Mouse (Mus musculus) C2C12 (cell line): ENCODE data around the gene Plin3. TPM values are rescaled to one million over a fixed set of nuclear protein-coding genes. Genes with fewer than 3 reads are reported as not detected.

Source experiments
- H3K27me3 ChIP-seq: one replicate; pipeline ENCODE4 v1.6.1; 2011; ENCODE audit not compliant: control insufficient read depth, insufficient read depth, insufficient read length
- H3K36me3 ChIP-seq: one replicate; pipeline ENCODE4 v1.6.1; 2011; ENCODE audit not compliant: control insufficient read depth, insufficient read depth
- H3K4me3 ChIP-seq: one replicate; pipeline ENCODE4 v1.5.1; 2011; ENCODE audit warnings: mild to moderate bottlenecking, control low read depth; ENCODE audit not compliant: poor library complexity, insufficient read depth, severe bottlenecking
- H3K79me2 ChIP-seq: one replicate; pipeline ENCODE4 v1.6.1; 2011; ENCODE audit not compliant: control insufficient read depth, insufficient read depth
- H3K79me3 ChIP-seq: one replicate; pipeline ENCODE4 v1.6.1; 2011; ENCODE audit warnings: low read depth, control low read depth
- H3ac ChIP-seq: one replicate; pipeline ENCODE3; 2011; ENCODE audit warnings: low read depth; ENCODE audit not compliant: control insufficient read depth, insufficient read length
- CEBPB ChIP-seq: IDR thresholded peaks from one replicate; pipeline ENCODE4 v1.6.1; 2011; ENCODE audit warnings: low read depth, mild to moderate bottlenecking, control low read depth, moderate library complexity
- CTCF ChIP-seq: IDR thresholded peaks from one replicate; pipeline ENCODE4 v1.5.1; 2011; ENCODE audit not compliant: control insufficient read depth, insufficient read depth, insufficient read length
- FOSL1 ChIP-seq: IDR thresholded peaks from one replicate; pipeline ENCODE4 v1.8.0; 2011; ENCODE audit warnings: mild to moderate bottlenecking, low read length; ENCODE audit not compliant: poor library complexity, insufficient read depth, severe bottlenecking
- MAX ChIP-seq: IDR thresholded peaks from one replicate; pipeline ENCODE4 v1.6.1; 2011; ENCODE audit warnings: mild to moderate bottlenecking, control low read depth
- MYOD1 ChIP-seq: IDR thresholded peaks from one replicate; pipeline ENCODE4 v1.6.1; 2011; ENCODE audit warnings: low read depth; ENCODE audit not compliant: control insufficient read depth, insufficient read length
- MYOG ChIP-seq: IDR thresholded peaks from one replicate; pipeline ENCODE4 v1.6.1; 2011; ENCODE audit not compliant: control insufficient read depth, insufficient read length; ENCODE audit errors: extremely low read depth
- USF1 ChIP-seq: IDR thresholded peaks from one replicate; pipeline ENCODE4 v1.6.1; 2011; ENCODE audit warnings: low read depth, mild to moderate bottlenecking, control low read depth, moderate library complexity
- polyA plus RNA-seq: library from polyadenylated mRNA; unstranded; fragments of >200 nt; fragmentation: generic; extraction: Trizol; gene quantifications from one replicate; pipeline ENCODE4 v1.2.1, GENCODE M21; 2012; ENCODE audit warnings: missing spikeins

Gene Plin3
- polyA plus RNA-seq, 1 experiment, result 27.5 TPM

DNA sequence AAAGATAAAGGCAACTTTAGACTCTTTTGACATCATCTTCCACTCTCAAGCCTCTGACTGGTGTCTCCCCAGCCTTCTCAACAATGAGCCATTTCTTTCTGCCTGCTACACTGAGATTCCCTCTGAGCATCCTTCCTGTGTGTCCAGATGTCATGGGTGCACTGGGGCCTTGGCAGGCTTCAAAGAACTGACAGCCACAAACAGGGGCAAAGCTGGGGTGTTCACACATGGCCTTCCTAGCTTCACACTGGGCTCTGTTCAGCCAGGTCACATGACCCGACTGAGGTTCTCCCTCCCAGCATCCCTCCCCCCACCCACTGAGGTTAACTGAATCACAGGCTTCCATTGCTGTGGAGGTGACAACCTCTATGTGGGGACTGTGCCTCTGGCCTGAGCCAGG is 3.5 kb upstream of the Plin3 start:
- H3K4me3 ChIP-seq, result no peak overlapping the region
- no peaks in the 10 kb centered on the region for H3K79me3 ChIP-seq
- TF ChIP-seq USF1, result peak; percentile 22
- TF ChIP-seq CTCF, result no peak
- no peak overlapping the region for H3ac ChIP-seq
- H3K27me3 ChIP-seq, result no peaks in the 10 kb centered on the region
- H3K79me2 ChIP-seq, result no peaks in the 10 kb centered on the region
- no peaks in the 10 kb centered on the region for H3K36me3 ChIP-seq

DNA sequence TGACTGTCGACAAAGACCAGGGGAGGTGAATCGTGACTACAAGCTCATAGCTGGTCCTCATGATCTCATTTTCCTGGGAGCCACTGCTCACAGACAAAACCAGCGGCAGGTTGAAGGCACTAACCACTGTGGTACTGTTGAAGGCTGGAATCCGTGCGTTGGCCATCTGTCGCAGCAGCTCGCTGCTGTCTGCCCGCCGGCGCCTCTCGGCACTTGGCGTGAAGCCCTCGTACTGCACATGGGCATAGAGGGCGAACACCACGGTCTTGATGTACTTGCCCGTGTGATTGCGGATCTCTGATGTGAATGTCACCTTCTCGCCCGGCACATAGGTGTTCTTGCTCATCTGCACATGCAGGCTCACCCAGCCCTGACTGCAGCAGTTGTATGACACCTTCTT is 1.6 kb upstream of the Plin3 start:
- Histone ChIP-seq H3K79me2 (no peaks in the 10 kb centered on the region), H3K4me3 (no peak overlapping the region), H3K79me3 (no peaks in the 10 kb centered on the region), H3K36me3 (no peaks in the 10 kb centered on the region), H3ac (no peak overlapping the region), H3K27me3 (no peaks in the 10 kb centered on the region)
- TF ChIP-seq MAX (no peak), MYOG (no peak), MYOD1 (no peak), CTCF (no peak), CEBPB (no peak), FOSL1 (no peak), USF1 (no peak)

DNA sequence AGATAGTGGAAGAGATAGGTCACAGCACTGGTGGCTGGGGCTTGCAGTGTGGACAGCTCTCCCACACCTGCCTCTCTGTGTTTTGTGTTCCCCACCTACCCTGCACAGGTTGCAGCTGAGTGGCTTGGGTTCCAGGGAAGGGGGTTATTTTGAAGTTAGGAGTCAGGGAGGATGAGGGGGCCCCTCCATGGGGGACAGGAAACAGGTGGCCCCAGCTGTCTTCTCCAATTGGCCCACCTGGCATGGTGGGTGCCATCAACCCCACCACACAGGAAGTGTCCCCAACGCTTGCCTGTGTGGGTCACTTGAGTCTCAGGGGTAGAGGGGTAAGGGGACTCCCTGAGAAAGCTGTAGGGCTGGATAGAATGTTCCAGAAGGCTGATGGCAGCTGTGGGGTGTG is 618 bp upstream of the Plin3 start:
- Histone ChIP-seq H3K79me3 (no peaks in the 10 kb centered on the region), H3K4me3 (no peak overlapping the region), H3K79me2 (peaks cover 8% of the 10 kb centered on the region), H3ac (no peak overlapping the region), H3K36me3 (no peaks in the 10 kb centered on the region), H3K27me3 (no peaks in the 10 kb centered on the region)
- TF ChIP-seq MAX, result no peak
- TF ChIP-seq USF1, result no peak

DNA sequence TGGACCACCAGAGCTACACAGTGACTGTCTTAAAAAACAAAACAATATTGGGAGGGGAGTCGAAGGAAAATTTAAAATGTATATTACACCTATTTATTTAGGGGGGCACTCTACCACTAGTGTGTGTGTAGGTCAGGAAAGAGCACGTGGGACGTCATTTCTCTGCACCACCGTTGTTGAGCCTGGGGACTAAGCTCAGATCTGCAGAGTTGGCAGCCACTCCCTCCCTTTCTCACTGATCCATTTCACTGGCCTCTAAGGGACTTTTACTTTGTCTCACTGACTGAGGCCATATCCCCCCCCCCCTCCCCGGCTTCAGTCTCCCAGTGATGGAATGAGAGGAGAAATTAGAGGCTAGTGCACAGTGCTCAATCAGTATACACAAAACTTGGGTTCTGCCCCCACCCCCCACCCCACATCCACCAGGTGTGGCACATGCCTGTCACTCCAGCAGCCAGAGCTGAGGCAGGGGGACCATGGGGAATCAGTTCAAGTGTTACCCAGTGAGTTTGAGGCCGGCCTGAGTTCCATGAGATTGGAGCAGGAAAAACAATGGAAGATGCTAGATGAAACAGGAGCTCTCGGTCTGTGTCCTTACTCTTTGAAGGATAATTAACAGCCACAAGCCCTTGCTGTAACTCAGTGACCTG is 722 bp downstream of the Plin3 start:
- no peaks in the 10 kb centered on the region for H3K79me3 ChIP-seq
- TF ChIP-seq USF1 (no peak), MYOD1 (no peak), MAX (no peak), FOSL1 (no peak), MYOG (no peak), CEBPB (no peak), CTCF (no peak)
- H3K4me3 ChIP-seq, result no peak overlapping the region
- no peaks in the 10 kb centered on the region for H3K36me3 ChIP-seq
- peaks cover 16% of the 10 kb centered on the region for H3K79me2 ChIP-seq
- H3ac ChIP-seq, result no peak overlapping the region
- H3K27me3 ChIP-seq, result no peaks in the 10 kb centered on the region

DNA sequence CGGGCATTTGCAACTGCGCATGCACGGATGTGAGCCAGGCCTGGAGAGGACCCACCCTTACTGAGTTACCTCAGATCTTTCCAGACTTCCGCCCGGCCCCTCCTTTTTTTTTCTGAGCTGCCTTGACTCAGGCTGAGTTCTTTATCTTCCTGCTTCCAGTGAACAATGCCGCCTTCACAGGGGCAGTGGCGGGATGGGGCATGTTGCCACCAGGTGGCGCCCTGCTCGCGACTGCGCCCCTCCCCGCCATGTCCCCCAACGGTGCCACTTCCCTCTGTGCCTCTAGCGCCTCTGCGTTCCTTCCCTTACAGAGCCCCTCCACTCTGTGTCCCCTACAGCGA is 1.5 kb downstream of the Plin3 start:
- no peaks in the 10 kb centered on the region for H3K79me3 ChIP-seq
- H3K4me3 ChIP-seq, result no peak overlapping the region
- no peaks in the 10 kb centered on the region for H3K36me3 ChIP-seq
- peak overlapping the region; percentile 1 for H3ac ChIP-seq
- H3K27me3 ChIP-seq, result no peaks in the 10 kb centered on the region
- TF ChIP-seq MYOD1, result no peak
- TF ChIP-seq CTCF, result peak; percentile 99
- no peak for TF ChIP-seq FOSL1
- no peak for TF ChIP-seq CEBPB
- TF ChIP-seq USF1, result no peak
- peak; percentile 60 for TF ChIP-seq MAX
- no peak for TF ChIP-seq MYOG
- H3K79me2 ChIP-seq, result peaks cover 16% of the 10 kb centered on the region

DNA sequence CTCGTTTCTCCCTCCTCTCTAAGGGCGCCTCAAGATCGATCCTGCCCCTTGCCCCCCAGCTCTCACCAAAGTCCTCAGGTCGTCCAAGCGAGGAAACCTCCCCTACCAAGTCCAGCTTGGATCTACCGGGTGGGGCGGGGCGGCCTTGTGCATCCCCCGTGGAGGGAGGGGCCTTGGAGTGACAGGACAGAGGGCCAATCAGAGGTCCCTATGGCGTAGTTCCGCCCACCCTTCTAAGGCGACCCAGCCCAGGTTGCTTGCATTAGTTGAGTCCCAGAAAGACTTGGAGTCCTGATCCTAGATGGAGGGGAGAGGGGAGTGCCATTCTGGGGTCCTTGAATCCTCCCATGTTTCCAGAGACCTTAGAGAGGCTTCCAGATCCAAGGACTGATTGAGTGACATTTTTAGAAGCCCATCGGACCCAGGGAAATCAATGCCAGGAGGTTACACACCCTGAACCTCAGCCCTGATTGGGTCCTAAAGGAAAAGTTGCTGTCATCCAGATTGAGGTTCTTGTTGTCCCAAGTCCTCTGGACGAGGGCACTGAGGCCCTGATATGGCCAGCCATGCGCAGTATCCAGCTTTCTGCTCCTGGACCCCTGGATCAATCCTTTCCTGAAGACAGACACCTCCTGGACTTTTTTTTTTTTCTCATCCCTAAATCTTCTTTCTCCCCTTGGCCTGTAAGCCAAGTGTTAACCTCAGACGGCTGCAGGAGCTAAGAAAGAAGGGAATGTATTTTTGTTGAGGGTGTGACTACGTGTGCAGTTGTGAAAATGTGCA is 2.1 kb downstream of the Plin3 start:
- H3K36me3 ChIP-seq, result peaks cover 4% of the 10 kb centered on the region
- H3K79me2 ChIP-seq, result peaks cover 16% of the 10 kb centered on the region
- peak overlapping the region; percentile 53 for H3K4me3 ChIP-seq
- no peak for TF ChIP-seq USF1
- no peak for TF ChIP-seq CTCF
- no peak for TF ChIP-seq MYOG
- no peak for TF ChIP-seq FOSL1
- TF ChIP-seq MYOD1, result no peak
- no peak for TF ChIP-seq CEBPB
- TF ChIP-seq MAX, result no peak
- H3ac ChIP-seq, result peak overlapping the region; percentile 60
- H3K27me3 ChIP-seq, result no peaks in the 10 kb centered on the region
- no peaks in the 10 kb centered on the region for H3K79me3 ChIP-seq
